Mouse (Mus musculus): Measurements from ENCODE around the gene Rpa1.
"Not testable (repeated sequence)": the region's sequence is repeated elsewhere in the genome, so short reads cannot be mapped to it uniquely, and the experiment has no call there.

Rpa1 gene

GRCm38 (mm10) chr11:75319246-75319645 lies 28.9 kb downstream of the Rpa1 start:
- DNase-seq: no peak

- DNase-seq: no peak
Observed at GRCm38 (mm10) chr11:75318351-75319221, 29.5 kb downstream of the Rpa1 start.

GRCm38 (mm10) chr11:75313834-75314233 lies 34.3 kb downstream of the Rpa1 start:
- DNase-seq: no peak

GRCm38 (mm10) chr11:75311751-75312150 lies 36.4 kb downstream of the Rpa1 start:
- no peak for DNase-seq

GRCm38 (mm10) chr11:75310813-75311212 lies 37.3 kb downstream of the Rpa1 start:
- DNase-seq: no peak

- no peak for DNase-seq
Observed at GRCm38 (mm10) chr11:75308650-75309049, 39.5 kb downstream of the Rpa1 start.

- DNase-seq: no peak
Observed at GRCm38 (mm10) chr11:75304797-75305196, 43.3 kb downstream of the Rpa1 start.

- DNase-seq: no peak
Observed at GRCm38 (mm10) chr11:75300954-75301353, 47.2 kb downstream of the Rpa1 start.

GRCm38 (mm10) chr11:75299786-75300185 lies 48.3 kb downstream of the Rpa1 start:
- DNase-seq: no peak

- no peak for DNase-seq
Observed at GRCm38 (mm10) chr11:75298491-75298890, 49.6 kb downstream of the Rpa1 start.

GRCm38 (mm10) chr11:75297631-75298030 lies 50.5 kb downstream of the Rpa1 start:
- no peak for DNase-seq

- no peak for DNase-seq
Observed at GRCm38 (mm10) chr11:75296406-75297005, 51.6 kb downstream of the Rpa1 start.

- not testable (repeated sequence) for DNase-seq
Observed at GRCm38 (mm10) chr11:75295534-75295933, 52.6 kb downstream of the Rpa1 start.

GRCm38 (mm10) chr11:75294862-75295261 lies 53.3 kb downstream of the Rpa1 start:
- no peak for DNase-seq

GRCm38 (mm10) chr11:75293852-75294361 lies 54.2 kb downstream of the Rpa1 start:
- DNase-seq: no peak

GRCm38 (mm10) chr11:75292281-75292680 lies 55.8 kb downstream of the Rpa1 start:
- DNase-seq: no peak

- no peak for DNase-seq
Observed at GRCm38 (mm10) chr11:75291389-75292215, 56.5 kb downstream of the Rpa1 start.

GRCm38 (mm10) chr11:75290566-75291271 lies 57.4 kb downstream of the Rpa1 start:
- DNase-seq: peak; percentile 51 to 82

GRCm38 (mm10) chr11:75289120-75289519 lies 59.0 kb downstream of the Rpa1 start:
- no peak for DNase-seq

- DNase-seq: no peak
Observed at GRCm38 (mm10) chr11:75288517-75288916, 59.6 kb downstream of the Rpa1 start.

GRCm38 (mm10) chr11:75287940-75288339 lies 60.2 kb downstream of the Rpa1 start:
- DNase-seq: no peak

- no peak for DNase-seq
Observed at GRCm38 (mm10) chr11:75286868-75287267, 61.3 kb downstream of the Rpa1 start.
